Mouse (Mus musculus): Measurements from ENCODE around the gene Cysrt1. TPM values are rescaled to one million over a fixed set of nuclear protein-coding genes. Genes with fewer than 3 reads are reported as not detected.

Cysrt1 gene
- polyA plus RNA-seq, 1 experiment from 2014 or later = 16.5 TPM

- Histone ChIP-seq H3K9me3 (ENCODE audit: control insufficient read depth) (no peaks in the 10 kb centered on the region), H3K4me3 (ENCODE audit: low read depth, low read length) (no peak overlapping the region), H3K9ac (ENCODE audit: low read depth, low read length) (no peak overlapping the region; the same call in 1 of the 2 replicates), H3K27ac (ENCODE audit: low read depth, low read length) (peak overlapping the region; percentile 90), H3K4me1 (replicated peaks; ENCODE audit: control insufficient read depth, insufficient read depth, low read length) (peaks cover 9% of the 10 kb centered on the region), H3K36me3 (ENCODE audit: control insufficient read depth, insufficient read depth) (no peaks in the 10 kb centered on the region), H3K27me3 (replicated peaks; ENCODE audit: control insufficient read depth, insufficient read depth, low read length) (no peaks in the 10 kb centered on the region), H3K4me2 (replicated peaks; ENCODE audit: low read depth) (peak overlapping the region; percentile 51)
- WGBS = 39% methylated on average over 5 of the region's 5 CpGs
- no peak for TF ChIP-seq CTCF (IDR thresholded peaks at IDR 0.05; ENCODE audit: low read depth)
- peak; percentile 83 for ATAC-seq
Observed at GRCm38 (mm10) chr2:25234551-25235220, 7.6 kb downstream of the Cysrt1 start.

GRCm38 (mm10) chr2:25234050-25234449, 8.2 kb downstream of the Cysrt1 start, which contains the start of gene Slc34a3:
Slc34a3 (minus strand) TSS chr2:25234364.
- ATAC-seq = peak; percentile 50
- H3K4me3 ChIP-seq (ENCODE audit: low read depth, low read length) = no peak within 1 kb of the TSS
- H3K9ac ChIP-seq (ENCODE audit: low read depth, low read length) = no peak within 1 kb of the TSS; the same call in 1 of the 2 replicates
- peak within 1 kb of the TSS; percentile 90 for H3K27ac ChIP-seq (ENCODE audit: low read depth, low read length)
- H3K36me3 ChIP-seq (ENCODE audit: control insufficient read depth, insufficient read depth) = no peaks in the 10 kb centered on the region
- H3K9me3 ChIP-seq (ENCODE audit: control insufficient read depth) = no peaks in the 10 kb centered on the region
- 43% methylated on average over 3 of the region's 3 CpGs for WGBS
- peak within 1 kb of the TSS; percentile 51 for H3K4me2 ChIP-seq (replicated peaks; ENCODE audit: low read depth)
- no peak for TF ChIP-seq CTCF (IDR thresholded peaks at IDR 0.05; ENCODE audit: low read depth)
- H3K4me1 ChIP-seq (replicated peaks; ENCODE audit: control insufficient read depth, insufficient read depth, low read length) = peaks cover 11% of the 10 kb centered on the region
- H3K27me3 ChIP-seq (replicated peaks; ENCODE audit: control insufficient read depth, insufficient read depth, low read length) = no peaks in the 10 kb centered on the region

- H3K4me2 ChIP-seq (replicated peaks; ENCODE audit: low read depth) = peak overlapping the region; percentile 51
- H3K36me3 ChIP-seq (ENCODE audit: control insufficient read depth, insufficient read depth) = no peaks in the 10 kb centered on the region
- no peak for ATAC-seq
- WGBS = 56% methylated on average over 4 of the region's 4 CpGs
- no peaks in the 10 kb centered on the region for H3K9me3 ChIP-seq (ENCODE audit: control insufficient read depth)
- H3K4me3 ChIP-seq (ENCODE audit: low read depth, low read length) = no peak overlapping the region
- no peak for TF ChIP-seq CTCF (IDR thresholded peaks at IDR 0.05; ENCODE audit: low read depth)
- peaks cover 15% of the 10 kb centered on the region for H3K4me1 ChIP-seq (replicated peaks; ENCODE audit: control insufficient read depth, insufficient read depth, low read length)
- peak overlapping the region; percentile 90 for H3K27ac ChIP-seq (ENCODE audit: low read depth, low read length)
- no peaks in the 10 kb centered on the region for H3K27me3 ChIP-seq (replicated peaks; ENCODE audit: control insufficient read depth, insufficient read depth, low read length)
- no peak overlapping the region for H3K9ac ChIP-seq (ENCODE audit: low read depth, low read length)
Observed at GRCm38 (mm10) chr2:25233421-25233820, 8.8 kb downstream of the Cysrt1 start.

GRCm38 (mm10) chr2:25231038-25231437, 11.2 kb downstream of the Cysrt1 start:
- no peak overlapping the region for H3K4me3 ChIP-seq (ENCODE audit: low read depth, low read length)
- no peak overlapping the region for H3K4me2 ChIP-seq (replicated peaks; ENCODE audit: low read depth)
- peaks cover 15% of the 10 kb centered on the region for H3K4me1 ChIP-seq (replicated peaks; ENCODE audit: control insufficient read depth, insufficient read depth, low read length)
- no peaks in the 10 kb centered on the region for H3K27me3 ChIP-seq (replicated peaks; ENCODE audit: control insufficient read depth, insufficient read depth, low read length)
- ATAC-seq = no peak
- no peak overlapping the region for H3K27ac ChIP-seq (ENCODE audit: low read depth, low read length)
- no peaks in the 10 kb centered on the region for H3K9me3 ChIP-seq (ENCODE audit: control insufficient read depth)
- 64% methylated on average over 12 of the region's 12 CpGs for WGBS
- H3K9ac ChIP-seq (ENCODE audit: low read depth, low read length) = no peak overlapping the region
- no peaks in the 10 kb centered on the region for H3K36me3 ChIP-seq (ENCODE audit: control insufficient read depth, insufficient read depth)
- no peak for TF ChIP-seq CTCF (IDR thresholded peaks at IDR 0.05; ENCODE audit: low read depth)

- Histone ChIP-seq H3K4me3 (ENCODE audit: low read depth, low read length) (no peak overlapping the region), H3K9ac (ENCODE audit: low read depth, low read length) (no peak overlapping the region), H3K27me3 (replicated peaks; ENCODE audit: control insufficient read depth, insufficient read depth, low read length) (no peaks in the 10 kb centered on the region), H3K36me3 (ENCODE audit: control insufficient read depth, insufficient read depth) (no peaks in the 10 kb centered on the region), H3K4me1 (replicated peaks; ENCODE audit: control insufficient read depth, insufficient read depth, low read length) (peaks cover 18% of the 10 kb centered on the region), H3K9me3 (ENCODE audit: control insufficient read depth) (no peaks in the 10 kb centered on the region), H3K4me2 (replicated peaks; ENCODE audit: low read depth) (no peak overlapping the region), H3K27ac (ENCODE audit: low read depth, low read length) (no peak overlapping the region)
- no peak for ATAC-seq
- no peak for TF ChIP-seq CTCF (IDR thresholded peaks at IDR 0.05; ENCODE audit: low read depth)
- 94% methylated on average over 7 of the region's 7 CpGs for WGBS
Observed at GRCm38 (mm10) chr2:25230581-25230980, 11.7 kb downstream of the Cysrt1 start.

- Histone ChIP-seq H3K4me1 (replicated peaks; ENCODE audit: control insufficient read depth, insufficient read depth, low read length) (peaks cover 13% of the 10 kb centered on the region), H3K4me3 (ENCODE audit: low read depth, low read length) (no peak overlapping the region), H3K36me3 (ENCODE audit: control insufficient read depth, insufficient read depth) (no peaks in the 10 kb centered on the region), H3K4me2 (replicated peaks; ENCODE audit: low read depth) (no peak overlapping the region), H3K27me3 (replicated peaks; ENCODE audit: control insufficient read depth, insufficient read depth, low read length) (no peaks in the 10 kb centered on the region), H3K9me3 (ENCODE audit: control insufficient read depth) (no peaks in the 10 kb centered on the region), H3K27ac (ENCODE audit: low read depth, low read length) (no peak overlapping the region), H3K9ac (ENCODE audit: low read depth, low read length) (no peak overlapping the region)
- 89% methylated on average over 5 of the region's 5 CpGs for WGBS
- ATAC-seq = no peak
- TF ChIP-seq CTCF (IDR thresholded peaks at IDR 0.05; ENCODE audit: low read depth) = no peak
Observed at GRCm38 (mm10) chr2:25229582-25229981, 12.7 kb downstream of the Cysrt1 start.
